Mouse (Mus musculus) E14TG2a.4 (cell line): Measurements from ENCODE around the gene Polr3e.

ENCODE experiments used
- CTCF ChIP-seq: conservative IDR thresholded peaks from 2 replicates; pipeline ENCODE4 v1.5.1; 2014; ENCODE audit warnings: low read length
- POU5F1 ChIP-seq: IDR thresholded peaks from 2 replicates; pipeline ENCODE4 v1.6.1; 2014; ENCODE audit warnings: low read length, borderline replicate concordance

DNA sequence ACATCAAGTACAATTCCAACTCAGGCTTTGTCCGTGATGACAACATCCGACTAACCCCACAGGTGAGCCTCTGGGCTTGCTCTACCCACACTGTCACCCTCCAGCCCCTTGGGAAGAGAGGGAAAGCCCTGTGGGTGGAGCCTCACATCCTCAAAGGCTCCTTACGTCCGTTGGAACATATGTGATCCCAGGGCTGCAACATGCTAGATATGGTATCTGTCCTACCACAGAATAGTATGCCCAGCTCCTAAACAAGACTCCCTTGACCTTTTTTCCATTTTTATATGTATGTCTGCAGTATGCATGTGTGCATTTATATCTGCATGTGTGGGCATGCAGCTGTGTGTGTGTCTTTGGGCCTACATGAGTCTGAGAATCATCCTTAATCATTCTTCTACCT is 32.8 kb upstream of the Polr3e start:
- TF ChIP-seq CTCF = no peak
- no peak for TF ChIP-seq POU5F1
